Mouse (Mus musculus) liver, embryonic 14.5 days (tissue): Measurements from ENCODE around the gene Dscam. TPM values are rescaled to one million over a fixed set of nuclear protein-coding genes. Genes with fewer than 3 reads are reported as not detected.

Experiments
- ATAC-seq: fragments of 200-750 bp; cut with Nextera tagmentation; 2 replicates; pipeline ENCODE4 v1.8.0; 2017; ENCODE audit warnings: moderate number of reproducible peaks, mild to moderate bottlenecking, moderate library complexity; ENCODE audit not compliant: insufficient read depth
- DNase-seq, 3 experiments: peaks; one replicate each; pipeline ENCODE4 v3.0.0-alpha.2; 2012 to 2013; ENCODE audit warnings: low read depth in 3 of 3, low spot score in 3 of 3
- H3K27ac ChIP-seq: fragments of 300-500 bp; sonication (generic); 2 replicates; pipeline ENCODE4 v1.5.1; 2014; ENCODE audit warnings: moderate library complexity, mild to moderate bottlenecking, control low read depth, inconsistent platforms
- H3K27me3 ChIP-seq: fragments of 300-500 bp; sonication (generic); 2 replicates; pipeline ENCODE4 v1.6.1; 2014; ENCODE audit warnings: mild to moderate bottlenecking, low read length, moderate library complexity; ENCODE audit not compliant: control insufficient read depth, insufficient read depth
- H3K36me3 ChIP-seq: fragments of 300-500 bp; sonication (generic); replicated peaks from 2 replicates; pipeline ENCODE4 v1.6.1; 2014; ENCODE audit warnings: low read depth; ENCODE audit not compliant: control insufficient read depth, insufficient read depth
- H3K4me1 ChIP-seq, 2 experiments: fragments of 200-500 bp in 1 of 2; fragments of 300-500 bp in 1 of 2; sonication (generic) in 1 of 2; replicated peaks; 2 replicates each; pipeline ENCODE4 v1.6.1; 2012 to 2014; ENCODE audit warnings: antibody characterized with exemption in 1 of 2, inconsistent platforms in 1 of 2, low read length in 1 of 2; ENCODE audit not compliant: control insufficient read depth in 2 of 2, insufficient read depth in 2 of 2
- H3K4me2 ChIP-seq: fragments of 300-500 bp; sonication (generic); 2 replicates; pipeline ENCODE4 v1.6.1; 2014; ENCODE audit warnings: low read depth, mild to moderate bottlenecking, control low read depth, moderate library complexity
- H3K4me3 ChIP-seq, 2 experiments: fragments of 200-500 bp in 1 of 2; fragments of 300-500 bp in 1 of 2; sonication (generic) in 1 of 2; 2 replicates each; pipeline ENCODE4 v1.5.1; 2012 to 2014; ENCODE audit warnings: low read depth in 2 of 2, low read length in 2 of 2, mild to moderate bottlenecking in 2 of 2, control low read depth in 1 of 2, inconsistent platforms in 1 of 2, moderate library complexity in 1 of 2; ENCODE audit not compliant: insufficient read depth in 1 of 2
- H3K9ac ChIP-seq: fragments of 300-500 bp; sonication (generic); replicated peaks from 2 replicates; pipeline ENCODE4 v1.6.1; 2014; ENCODE audit warnings: mild to moderate bottlenecking, control low read depth, moderate library complexity
- H3K9me3 ChIP-seq: fragments of 300-500 bp; sonication (generic); 2 replicates; pipeline ENCODE4 v1.6.1; 2016; ENCODE audit warnings: low read length, mixed read lengths; ENCODE audit not compliant: control insufficient read depth
- CTCF ChIP-seq: IDR thresholded peaks from 2 replicates; pipeline ENCODE4 v1.5.1; 2016; ENCODE audit warnings: antibody characterized with exemption, low read depth, control low read depth
- EP300 ChIP-seq: IDR thresholded peaks from 2 replicates; pipeline ENCODE4 v1.6.1; 2016; ENCODE audit warnings: antibody characterized with exemption, low read depth
- WGBS: fragments of 180-500 bp; shearing (Covaris S2); extraction: QIAGEN DNeasy Blood & Tissue Kit; methylation state at CpG from one replicate; pipeline ENCODE4 v1.1.7; 2014; ENCODE audit not compliant: insufficient replicate concordance; 5-methylcytosine and 5-hydroxymethylcytosine counted together
- polyA plus RNA-seq, 2 experiments: library from polyadenylated mRNA; depleted of rRNA in 1 of 2; stranded (reverse) in 1 of 2; unstranded in 1 of 2; fragments of >200 nt; fragmentation: Nextera tagmentation in 1 of 2; extraction: Ambion mirVana in 1 of 2; gene quantifications; 2 replicates each; pipeline versions ENCODE4 v1.2.1 to v1.2.3; 2012 to 2014

Gene Dscam
- polyA plus RNA-seq, 2 experiments: not detected

- TF ChIP-seq CTCF: no peak
- no peak for TF ChIP-seq EP300
- Histone ChIP-seq H3K9me3 (no peaks in the 10 kb centered on the region), H3K27ac (no peak overlapping the region), H3K4me3 (no peak overlapping the region), H3K4me2 (no peak overlapping the region), H3K27me3 (no peaks in the 10 kb centered on the region), H3K9ac (0 out of 2 replicates have a peak overlapping the region, but pooled peaks have one; percentile 13), H3K36me3 (no peaks in the 10 kb centered on the region), H3K4me1 (peaks cover 0 to 10% of the 10 kb centered on the region in 2 experiments; a peak in 2 of 4 replicates)
- 72% methylated on average over 2 of the region's 2 CpGs for WGBS
- no peak for DNase-seq
- ATAC-seq: peak; percentile 54; the same call in 1 of the 2 replicates
Measured at GRCm38 (mm10) chr16:97016244-97016850, 154.2 kb downstream of the Dscam start.

GRCm38 (mm10) chr16:97014343-97014742 lies 156.2 kb downstream of the Dscam start:
- 59% methylated on average over 3 of the region's 3 CpGs for WGBS
- no peak for TF ChIP-seq EP300
- TF ChIP-seq CTCF: peak; percentile 40; the same call in 1 of the 2 replicates
- no peaks in the 10 kb centered on the region for H3K9me3 ChIP-seq
- peaks cover 0 to 10% of the 10 kb centered on the region in 2 experiments; a peak in 2 of 4 replicates for H3K4me1 ChIP-seq
- no peak overlapping the region for H3K4me3 ChIP-seq
- ATAC-seq: no peak
- no peak overlapping the region for H3K4me2 ChIP-seq
- H3K27ac ChIP-seq: no peak overlapping the region
- no peak overlapping the region for H3K9ac ChIP-seq
- H3K27me3 ChIP-seq: no peaks in the 10 kb centered on the region
- no peaks in the 10 kb centered on the region for H3K36me3 ChIP-seq
- no peak for DNase-seq

GRCm38 (mm10) chr16:97009116-97010055 lies 161.2 kb downstream of the Dscam start:
- H3K4me1 ChIP-seq: peaks cover 37% of the 10 kb centered on the region in 2 experiments
- H3K27ac ChIP-seq: no peak overlapping the region
- no peaks in the 10 kb centered on the region for H3K36me3 ChIP-seq
- no peak for DNase-seq
- no peaks in the 10 kb centered on the region for H3K9me3 ChIP-seq
- H3K4me3 ChIP-seq: no peak overlapping the region
- no peaks in the 10 kb centered on the region for H3K27me3 ChIP-seq
- H3K9ac ChIP-seq: no peak overlapping the region
- WGBS: 70% methylated on average over 4 of the region's 4 CpGs
- no peak for TF ChIP-seq EP300
- no peak for TF ChIP-seq CTCF
- ATAC-seq: no peak
- H3K4me2 ChIP-seq: no peak overlapping the region

GRCm38 (mm10) chr16:97007892-97008527 lies 162.5 kb downstream of the Dscam start:
- no peak for TF ChIP-seq EP300
- no peak for TF ChIP-seq CTCF
- Histone ChIP-seq H3K4me2 (no peak overlapping the region), H3K27me3 (no peaks in the 10 kb centered on the region), H3K4me3 (no peak overlapping the region), H3K9ac (no peak overlapping the region), H3K27ac (peak overlapping the region; percentile 2; the same call in 1 of the 2 replicates), H3K4me1 (peaks cover 35 to 37% of the 10 kb centered on the region in 2 experiments), H3K9me3 (no peaks in the 10 kb centered on the region), H3K36me3 (no peaks in the 10 kb centered on the region)
- DNase-seq: no peak
- 78% methylated on average over 11 of the region's 11 CpGs for WGBS
- ATAC-seq: no peak
